Mouse (Mus musculus): ENCODE results near the gene St8sia1. TPM values are rescaled to one million over a fixed set of nuclear protein-coding genes. Genes with fewer than 3 reads are reported as not detected.

The St8sia1 gene
- polyA plus RNA-seq, 1 experiment from 2014 or later, result 3.4 TPM

Other genes starting within 250 kb of the St8sia1 start
- 100 and 105 TPM in 2 replicates for gene Cmas, start 207.8 kb downstream of the St8sia1 start, polyA plus RNA-seq (2016; fragmentation: Nextera tagmentation; extraction: Ambion mirVana)
- gene Sult6b2, start 159.9 kb downstream of the St8sia1 start, polyA plus RNA-seq (2016; fragmentation: Nextera tagmentation; extraction: Ambion mirVana), result 0.06 TPM in 1 of 2 replicates, not detected in the other
- 27.3 and 28.5 TPM in 2 replicates for gene C2cd5, start 135.7 kb upstream of the St8sia1 start, polyA plus RNA-seq (2016; fragmentation: Nextera tagmentation; extraction: Ambion mirVana)
- 16.2 and 18.1 TPM in 2 replicates for gene Etnk1, start 202.8 kb upstream of the St8sia1 start, polyA plus RNA-seq (2016; fragmentation: Nextera tagmentation; extraction: Ambion mirVana)

Measured in heart, embryonic 10.5 days (tissue).